Mouse (Mus musculus) adipocyte (in vitro differentiated cells): ENCODE measurements around the gene Itga3.
A peak's percentile ranks its signal among the peaks of the same experiment; 100 is the strongest.

Experiments
- DNase-seq: peaks from one replicate; pipeline ENCODE4 v3.0.0-alpha.2; 2016; ENCODE audit warnings: low spot score

Itga3 gene

DNA sequence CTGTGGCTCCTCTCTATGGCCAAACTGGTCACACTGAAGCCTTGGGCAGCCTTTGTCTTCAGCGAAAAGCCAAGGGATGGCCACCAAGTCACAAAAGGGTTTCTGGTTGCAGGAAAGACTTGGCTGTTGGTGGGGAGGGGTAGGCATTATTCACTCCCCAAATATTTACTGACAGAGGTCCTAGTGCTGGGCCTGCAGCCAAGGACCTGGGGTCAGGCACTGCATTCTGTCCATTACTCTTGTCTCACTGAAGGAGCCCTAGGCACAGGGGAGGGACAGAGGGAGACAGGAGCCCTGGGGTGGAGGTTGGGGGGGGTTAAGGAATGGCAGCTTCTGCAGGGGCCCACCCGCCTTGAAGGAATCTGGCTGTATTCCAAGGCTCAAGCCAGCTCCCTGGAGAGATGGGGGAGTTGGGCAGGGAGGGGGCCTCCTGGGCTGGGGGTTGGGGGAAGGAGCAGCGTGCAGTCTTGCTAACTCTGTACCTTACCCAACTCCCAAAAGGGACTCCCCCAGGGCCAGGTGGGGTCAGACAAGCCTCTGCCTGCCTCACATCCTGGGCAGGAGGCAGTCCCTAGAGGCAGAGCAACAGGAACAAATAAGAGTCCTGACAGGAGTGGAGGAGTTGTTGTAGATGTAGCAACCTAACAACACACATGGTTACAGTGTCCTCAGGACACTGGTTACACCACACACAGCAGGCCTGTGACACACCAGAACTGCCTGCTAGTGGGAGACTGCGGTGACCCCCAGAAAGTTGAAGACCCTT lies 20.2 kb upstream of the Itga3 start:
- peak; percentile 23 for DNase-seq

DNA sequence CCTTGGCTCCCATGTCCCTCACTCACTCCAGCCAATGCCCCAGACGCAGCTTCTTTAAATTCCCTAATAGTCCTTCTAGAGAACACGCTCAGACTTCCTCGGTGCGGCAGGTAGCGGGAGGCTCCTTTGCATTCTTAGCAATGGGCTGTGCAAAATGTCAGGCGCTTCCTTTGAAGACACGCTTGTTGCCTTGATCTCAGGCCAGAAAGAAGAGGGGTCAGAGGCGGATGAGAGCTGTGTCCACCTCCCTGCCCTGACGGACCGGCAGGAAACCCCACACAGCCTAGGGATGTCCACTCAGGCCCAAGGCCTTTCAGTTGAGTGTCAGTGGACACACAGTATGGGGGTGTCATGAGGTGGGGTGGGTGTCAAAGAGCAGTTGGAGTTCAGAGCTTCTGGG lies 19.0 kb upstream of the Itga3 start:
- DNase-seq, result no peak

DNA sequence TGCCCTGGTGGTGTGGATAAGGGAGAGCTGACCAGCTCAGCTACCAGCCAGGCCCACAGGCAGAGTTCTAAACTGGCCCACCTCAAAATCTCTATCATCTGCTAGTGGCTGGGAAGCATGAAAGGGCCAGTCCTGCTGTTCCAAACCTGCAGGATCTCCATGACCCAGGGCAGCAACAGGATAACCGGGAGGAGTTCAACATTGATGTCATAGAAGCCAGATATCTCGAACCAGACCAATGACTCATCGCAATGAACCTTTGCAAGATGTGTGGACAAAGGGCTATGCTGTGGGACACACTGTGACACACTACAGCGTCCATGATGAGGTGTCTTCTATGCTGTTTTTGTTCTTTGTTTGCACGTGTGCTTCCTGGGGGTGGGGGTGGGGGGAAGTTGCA lies 16.5 kb upstream of the Itga3 start:
- DNase-seq, result peak; percentile 21

DNA sequence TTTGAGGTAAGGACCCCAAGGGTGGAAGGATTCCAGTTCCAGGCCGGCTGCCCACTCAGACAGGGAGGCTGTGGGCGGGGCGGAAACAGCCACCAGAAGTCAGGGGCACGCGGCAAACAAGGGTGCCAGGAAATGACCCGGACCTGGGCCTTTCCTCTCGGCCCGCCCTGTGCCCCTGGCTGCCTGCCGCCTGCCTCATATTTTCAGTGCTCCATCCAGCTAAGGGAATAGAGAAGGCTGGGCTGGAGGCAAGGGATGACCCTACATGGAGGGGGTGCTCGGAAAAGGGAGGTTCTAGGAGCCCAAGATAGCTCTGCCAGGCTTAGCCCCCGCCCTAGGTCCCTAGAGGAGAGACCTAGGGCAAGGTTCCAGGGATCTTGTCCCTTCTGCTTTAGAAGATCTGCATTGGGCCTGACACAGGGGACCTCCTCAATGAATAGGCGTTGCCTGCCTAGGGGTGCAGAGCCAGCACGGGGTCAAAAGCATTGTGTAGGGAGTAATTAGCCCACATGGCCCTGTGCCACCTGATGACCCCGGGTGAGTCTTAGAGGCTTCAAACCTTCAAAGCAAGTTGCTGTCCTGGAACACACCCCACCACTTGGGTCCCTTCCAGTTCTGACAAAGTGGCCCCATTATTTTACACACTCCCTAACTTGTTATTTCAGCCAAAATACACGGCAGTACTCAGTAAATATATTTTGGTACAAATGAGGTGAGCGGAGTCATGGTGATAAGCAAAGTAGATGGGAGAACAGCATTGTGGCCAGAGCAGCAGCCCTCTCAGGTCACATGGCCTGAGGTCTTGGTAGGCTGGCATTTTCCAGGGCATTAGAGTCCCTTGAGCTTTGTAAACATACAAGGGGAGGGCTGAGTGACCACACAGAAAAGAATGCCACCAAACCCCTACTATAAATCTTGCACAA lies 12.5 kb upstream of the Itga3 start:
- no peak for DNase-seq

DNA sequence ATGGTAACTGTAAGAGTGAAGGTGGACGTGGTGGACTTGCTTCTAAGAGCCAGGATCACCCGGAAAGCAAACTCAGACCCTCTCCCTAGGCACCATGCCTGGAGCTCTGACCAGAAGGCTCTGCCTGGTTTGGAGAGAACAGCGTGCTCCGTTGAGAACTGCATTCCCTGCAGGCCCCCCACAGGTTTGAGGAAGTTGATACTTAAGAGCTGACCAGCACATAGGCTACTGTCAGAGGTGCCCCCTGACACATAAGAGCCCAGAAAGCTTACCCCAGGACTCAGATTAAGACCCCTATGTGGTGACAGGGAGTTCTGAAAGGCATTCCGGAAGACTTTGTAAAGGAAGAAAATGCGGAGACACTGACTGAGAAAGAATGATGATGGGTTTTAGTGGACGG lies 11.7 kb upstream of the Itga3 start:
- DNase-seq, result no peak

DNA sequence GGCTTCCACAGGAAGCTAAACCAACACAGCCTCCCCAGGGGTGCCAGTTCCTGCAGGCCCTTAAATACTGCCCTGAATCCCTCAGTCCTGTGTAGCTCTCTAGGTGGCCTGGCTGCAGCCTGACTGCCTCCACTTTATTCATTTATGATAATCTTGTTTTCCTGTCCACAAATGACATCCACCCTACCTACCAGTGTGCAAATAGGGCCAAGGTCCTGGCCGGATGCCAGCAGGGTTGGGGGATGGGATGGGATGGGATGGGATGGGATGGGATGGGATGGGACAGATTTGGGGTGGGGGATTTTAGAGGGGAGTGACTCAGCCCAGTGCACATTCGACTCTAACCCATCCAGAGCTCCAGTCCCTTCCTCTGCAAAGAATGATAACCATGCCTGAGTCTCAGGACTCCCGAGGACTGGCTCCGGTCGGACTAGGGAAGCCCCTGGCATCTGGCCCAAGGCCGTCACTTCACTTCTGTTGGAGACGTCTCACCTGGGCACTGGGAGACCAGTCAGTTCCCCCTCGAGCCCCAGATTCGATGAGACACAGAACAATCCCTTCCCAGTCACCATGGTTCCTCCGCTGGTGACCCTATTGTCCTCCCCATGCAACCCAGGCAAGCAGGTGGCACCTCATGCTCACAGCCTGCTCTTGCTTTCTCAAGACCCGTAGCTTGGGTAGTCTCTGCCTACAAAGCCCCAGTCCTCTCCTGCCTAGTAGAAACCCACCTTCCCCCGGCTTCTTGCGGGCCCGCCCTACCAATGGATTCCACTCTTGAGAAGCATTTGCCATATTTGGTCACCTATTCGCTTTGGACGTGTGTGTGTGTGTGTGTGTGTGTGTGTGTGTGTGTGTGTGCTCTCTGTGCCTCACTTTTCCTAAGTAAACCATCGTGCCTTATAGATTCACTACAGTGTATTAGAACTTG lies 11.0 kb upstream of the Itga3 start:
- DNase-seq, result no peak

DNA sequence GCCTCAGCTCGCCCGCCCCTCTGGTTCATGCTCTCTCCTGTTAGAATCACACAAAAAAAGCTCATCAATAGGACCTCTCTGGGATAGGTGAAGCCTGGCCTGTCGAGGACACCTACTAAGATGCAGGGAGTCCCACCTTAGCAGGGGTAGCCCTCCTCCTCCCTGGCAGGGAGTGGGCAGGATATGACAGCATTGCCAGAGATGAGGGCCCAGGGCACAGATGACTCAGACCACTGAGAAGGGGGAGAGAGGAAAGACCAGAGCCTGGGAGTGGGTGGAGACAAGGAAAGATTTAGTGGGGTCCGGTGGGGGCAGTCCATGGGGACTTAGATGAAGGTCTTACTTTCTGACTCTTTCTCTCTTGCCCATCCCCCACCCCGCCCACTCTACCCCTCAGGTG lies 9.6 kb upstream of the Itga3 start:
- DNase-seq, result no peak

DNA sequence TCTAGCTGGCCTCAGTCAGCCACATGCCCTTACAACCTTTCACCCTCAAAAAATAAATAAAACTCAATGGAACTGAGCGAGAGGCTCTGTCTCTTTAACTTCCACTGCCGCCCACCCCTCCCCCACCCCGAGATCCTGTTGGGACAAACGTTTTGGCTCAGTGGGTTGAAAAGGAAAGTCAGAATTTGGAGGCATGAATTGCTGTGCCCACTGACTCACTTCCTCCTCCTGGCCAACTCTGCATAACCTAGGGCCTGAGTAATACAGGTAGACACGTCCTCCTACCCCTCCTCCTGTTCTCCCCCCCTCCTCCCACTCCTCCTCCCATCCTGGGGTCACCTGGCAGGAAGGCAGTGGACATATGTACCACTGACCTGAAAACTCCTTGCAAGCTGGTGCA lies 9.1 kb upstream of the Itga3 start:
- DNase-seq, result peak; percentile 20

DNA sequence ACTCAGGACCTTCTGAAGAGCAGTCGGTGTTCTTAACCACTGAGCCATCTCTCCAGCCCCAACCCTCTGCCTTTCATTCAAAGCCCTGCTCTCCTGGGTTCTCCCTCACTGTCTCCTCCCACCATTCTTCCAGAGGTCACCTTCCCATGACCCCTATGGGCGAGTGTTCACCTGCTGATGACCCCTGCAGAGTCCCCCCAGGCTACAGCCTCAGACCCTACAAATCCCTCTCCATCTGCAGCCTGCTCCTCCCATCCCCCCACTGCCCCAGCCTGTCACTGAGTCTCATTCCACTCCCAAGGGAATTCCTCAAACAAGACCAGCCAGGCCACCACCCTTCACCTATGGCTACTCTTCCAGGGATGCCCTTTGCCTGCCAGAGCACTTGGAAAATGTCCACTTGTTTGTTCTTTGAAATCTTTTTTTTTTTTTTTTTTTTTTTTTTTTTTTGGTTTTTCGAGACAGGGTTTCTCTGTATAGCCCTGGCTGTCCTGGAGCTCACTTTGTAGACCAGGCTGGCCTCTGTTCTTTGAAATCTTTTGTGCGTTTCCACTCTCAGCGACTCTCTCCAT lies 8.3 kb upstream of the Itga3 start:
- DNase-seq, result no peak

DNA sequence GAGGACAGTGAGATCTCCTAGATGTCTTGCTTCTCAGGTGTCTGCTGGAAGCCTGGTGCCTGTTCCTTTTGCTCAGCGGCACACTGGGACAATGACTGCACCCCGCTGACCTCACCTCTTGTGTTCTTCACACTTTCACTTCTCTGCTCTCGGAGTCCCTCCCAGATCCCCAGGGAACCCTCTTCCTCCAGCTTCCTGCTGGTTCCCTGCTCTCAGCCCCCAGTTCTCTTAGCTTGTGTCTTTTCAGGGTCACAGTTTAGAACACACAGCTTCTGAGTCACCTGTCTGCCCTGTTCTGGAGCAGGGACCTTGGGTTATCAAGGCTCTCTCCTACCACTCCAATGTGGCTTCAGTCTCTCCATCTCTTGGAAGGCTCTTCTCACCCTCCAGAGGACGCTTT lies 7.6 kb upstream of the Itga3 start:
- no peak for DNase-seq

DNA sequence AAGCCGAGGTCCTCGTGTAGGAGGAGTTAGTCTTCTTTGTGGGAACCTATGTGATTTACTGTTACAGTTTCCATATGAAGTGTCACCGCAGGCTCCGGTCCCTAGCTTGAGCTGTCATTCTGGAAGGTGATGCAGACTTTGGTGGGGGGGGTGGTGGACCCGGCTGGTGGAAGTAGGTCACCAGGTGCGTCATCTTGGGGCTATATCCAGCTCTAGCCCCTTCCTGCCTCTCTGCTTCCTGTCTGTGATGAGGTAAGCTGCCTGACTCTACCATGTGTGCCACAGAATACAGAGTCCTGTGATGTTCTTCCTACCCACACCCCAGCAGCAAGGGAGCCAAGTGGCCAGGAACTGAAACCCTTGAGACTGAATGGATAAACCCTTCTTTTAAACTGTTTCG lies 6.3 kb upstream of the Itga3 start:
- DNase-seq, result no peak

DNA sequence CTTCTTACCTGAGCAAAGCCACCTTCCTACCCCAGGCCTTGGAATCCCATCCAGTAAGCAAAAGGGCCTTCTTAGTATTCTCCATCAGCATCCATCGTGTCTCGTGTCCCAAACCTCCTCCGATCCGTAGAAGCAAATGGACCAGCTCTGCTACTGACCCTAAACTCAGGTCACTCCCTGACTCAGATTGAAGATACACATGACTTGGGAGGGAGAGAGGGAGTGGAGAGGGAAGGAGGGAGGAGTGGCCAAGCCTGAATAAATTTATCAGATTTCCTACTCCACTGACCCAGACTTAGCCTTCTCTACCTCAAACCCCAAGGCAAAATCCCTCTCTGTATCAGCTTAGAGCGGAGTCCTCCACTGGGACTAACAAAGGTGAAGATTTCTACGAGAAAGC lies 4.2 kb upstream of the Itga3 start:
- no peak for DNase-seq

DNA sequence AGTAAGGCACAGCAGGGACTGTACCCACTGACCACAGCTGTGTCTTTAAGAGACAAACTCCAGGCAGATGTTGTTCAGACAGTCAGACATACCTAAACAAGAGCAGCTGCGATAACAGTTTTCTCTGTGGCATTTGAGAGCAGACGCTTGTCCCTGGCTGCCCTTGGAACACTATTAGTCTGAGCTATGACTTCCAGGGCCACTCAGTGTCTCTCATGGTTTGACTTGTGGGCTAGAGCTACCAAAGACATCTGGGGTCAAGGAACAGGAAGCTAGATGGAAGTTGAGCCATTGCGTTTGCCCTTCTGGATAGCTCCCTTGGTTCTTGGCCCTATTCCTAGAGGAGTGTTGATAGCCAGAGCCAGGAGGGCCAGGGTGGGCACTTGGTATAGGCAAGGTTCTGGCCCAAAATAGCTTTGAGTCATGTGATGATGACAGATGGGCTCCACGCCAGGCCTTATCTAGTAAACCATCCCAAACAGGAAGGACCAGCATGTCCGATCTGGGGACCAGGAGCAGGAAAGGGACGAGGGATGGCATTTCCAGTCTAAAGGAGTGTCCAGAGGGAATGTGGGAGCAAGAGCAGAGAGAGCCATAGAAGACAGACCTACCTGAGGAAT lies 2.8 kb upstream of the Itga3 start:
- no peak for DNase-seq

DNA sequence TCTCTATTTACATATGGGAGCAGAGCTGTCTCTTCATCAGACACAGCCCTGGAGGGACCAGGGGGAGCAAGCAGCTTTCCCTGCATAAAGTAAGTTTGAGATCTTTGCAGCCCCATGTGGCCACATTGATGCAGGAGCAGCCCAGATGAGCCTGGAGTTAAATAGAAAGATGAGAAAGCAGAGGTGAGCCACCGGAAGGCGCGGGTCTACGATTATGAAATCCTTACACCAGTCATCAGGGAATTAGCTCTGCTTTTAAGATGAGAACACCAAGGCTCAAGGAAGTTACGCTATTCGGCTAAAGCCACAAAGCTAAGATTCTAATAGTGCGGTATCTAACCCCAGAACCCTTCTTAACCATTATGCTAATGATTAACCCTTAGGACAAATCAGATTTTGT lies 1.4 kb upstream of the Itga3 start:
- no peak for DNase-seq

DNA sequence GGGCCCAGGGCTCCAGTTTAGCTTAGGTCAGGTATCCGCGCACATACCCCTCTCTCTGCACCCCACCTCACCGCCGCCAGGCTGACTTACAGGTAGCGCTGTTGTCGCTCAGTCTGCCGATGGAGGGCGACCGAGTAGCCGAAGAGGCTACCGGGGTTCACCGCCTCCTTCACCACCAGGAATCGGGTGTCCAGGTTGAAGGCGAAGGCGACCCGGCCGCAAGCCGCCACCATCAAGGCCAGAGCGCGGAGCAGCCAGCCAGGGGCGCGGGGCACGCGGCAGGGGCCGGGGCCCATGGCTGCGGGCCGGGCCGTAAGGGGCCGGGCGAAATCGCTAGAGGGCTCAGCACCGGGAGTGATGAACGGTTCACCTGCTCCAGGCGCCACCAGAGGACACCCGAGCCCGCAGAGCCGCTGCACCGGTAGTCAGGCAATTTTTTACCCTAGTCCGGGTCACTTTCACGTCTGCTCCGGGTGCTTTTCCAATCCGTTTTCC lies 513 bp downstream of the Itga3 start:
- DNase-seq, result no peak

DNA sequence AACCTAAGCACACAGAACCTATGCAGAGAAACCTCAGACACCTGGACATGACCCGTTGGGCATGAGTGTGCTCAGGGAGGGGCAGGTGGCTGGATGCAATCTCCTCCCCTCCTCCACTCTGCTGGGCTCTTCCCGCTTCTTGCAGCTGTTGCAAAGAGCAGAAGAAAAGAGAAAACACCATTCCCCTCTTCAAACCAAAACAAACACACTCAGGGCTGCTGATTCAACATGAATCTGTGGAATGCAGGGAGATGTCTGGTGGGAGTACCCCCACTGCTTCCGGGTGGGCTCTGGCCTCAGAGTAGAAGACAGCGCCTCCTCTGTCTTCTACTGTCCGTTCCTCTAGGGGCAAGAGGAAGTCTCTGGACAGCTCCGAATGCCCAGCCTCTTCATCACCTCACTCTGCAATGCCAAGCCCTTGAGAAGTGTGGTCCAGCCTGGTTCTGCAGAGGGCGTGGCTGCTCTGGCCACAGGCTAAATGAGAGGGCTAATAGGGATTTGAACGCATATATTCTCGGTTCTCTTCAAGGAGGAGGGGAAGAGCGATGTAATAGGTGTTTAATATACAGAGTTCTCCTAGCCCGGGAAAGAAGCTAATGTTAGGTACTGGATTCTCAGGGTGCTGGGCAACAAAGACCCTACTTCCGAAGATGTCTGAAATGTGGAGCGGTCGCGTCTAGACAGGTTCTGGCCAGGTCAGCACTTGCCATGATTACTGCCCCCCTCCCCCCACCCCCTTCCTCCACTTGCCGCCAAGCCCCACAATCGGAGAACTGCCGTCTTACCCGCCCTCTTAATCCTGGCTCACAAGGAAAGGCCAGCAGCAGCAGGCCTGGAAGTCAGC lies 1.2 kb downstream of the Itga3 start:
- DNase-seq, result no peak

DNA sequence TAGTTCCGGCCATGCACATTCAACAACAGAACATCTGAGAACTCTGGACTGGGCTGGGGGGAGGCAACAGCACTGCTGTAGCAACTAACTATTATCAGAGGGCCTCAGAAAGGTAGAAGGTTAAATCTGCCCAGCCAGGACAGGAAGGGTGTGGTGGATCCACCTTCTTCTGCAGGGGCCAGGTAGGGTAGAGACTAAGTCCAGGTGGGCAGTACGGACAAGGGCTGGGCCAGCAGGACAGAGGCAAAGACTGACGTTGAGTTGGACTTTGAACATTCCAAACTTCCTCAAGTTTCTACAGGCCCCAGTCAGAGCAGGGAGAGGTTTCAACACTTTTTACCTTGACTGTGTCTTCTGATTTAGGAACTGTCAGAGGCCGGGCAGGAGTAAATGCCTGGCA lies 1.9 kb downstream of the Itga3 start:
- no peak for DNase-seq

DNA sequence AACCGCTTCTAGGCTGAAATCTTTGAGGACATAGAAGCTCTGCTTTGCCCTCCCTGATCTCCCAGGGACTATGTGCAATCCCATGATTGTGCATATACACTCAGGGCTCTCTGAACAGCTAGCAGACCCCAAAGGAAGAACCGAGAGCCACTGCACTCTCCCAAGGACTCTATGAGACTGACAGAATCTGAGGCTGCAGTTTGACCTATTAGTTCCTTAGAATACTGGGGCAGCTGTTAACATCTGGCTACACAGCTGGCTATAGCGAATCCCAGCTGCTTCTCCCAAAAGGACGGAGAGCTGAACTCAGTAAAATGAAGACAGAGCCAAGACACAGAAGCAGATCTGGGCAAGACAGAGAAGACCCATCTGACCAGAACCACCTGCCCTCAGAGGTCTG lies 2.8 kb downstream of the Itga3 start:
- no peak for DNase-seq

DNA sequence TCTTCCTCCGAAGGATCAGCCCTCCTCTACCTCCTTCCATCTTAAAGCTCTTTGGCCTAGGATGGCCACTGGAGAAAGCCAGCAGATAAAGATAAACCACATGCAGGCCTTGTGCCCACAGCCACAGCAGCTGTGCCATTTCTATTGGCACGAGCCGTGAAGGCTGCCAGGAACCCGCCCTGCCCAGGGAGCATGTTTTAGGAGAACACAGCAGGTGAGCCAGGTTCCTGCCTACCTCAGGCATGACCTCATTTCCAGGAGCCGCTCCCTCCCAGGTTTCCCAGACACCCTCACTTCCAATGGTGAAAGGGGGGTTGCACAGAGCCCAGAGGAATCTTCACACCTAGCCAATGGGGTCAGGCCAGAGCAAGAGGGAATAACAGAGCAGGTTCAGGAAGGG lies 3.8 kb downstream of the Itga3 start:
- no peak for DNase-seq

DNA sequence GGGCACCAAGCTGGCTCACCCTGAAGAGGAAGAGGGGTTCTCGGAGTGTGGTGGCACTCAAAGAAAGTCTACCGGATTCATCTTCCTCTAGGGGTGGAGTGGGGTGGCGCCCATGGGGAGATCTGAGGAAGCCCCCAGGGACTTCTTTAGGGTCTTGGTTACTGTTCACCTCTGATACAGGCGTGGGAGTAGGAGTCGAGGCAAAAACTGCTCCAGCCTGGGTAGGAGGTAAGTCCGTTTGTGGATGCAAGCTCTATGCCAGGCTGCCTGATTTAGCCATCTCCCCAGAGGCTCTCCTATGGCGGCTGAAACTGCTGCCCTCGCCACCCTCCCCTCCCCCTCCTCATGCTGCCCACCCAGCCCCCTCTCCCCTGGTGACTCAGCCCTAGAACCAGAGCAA lies 4.5 kb downstream of the Itga3 start:
- no peak for DNase-seq
